Mouse (Mus musculus) left cerebral cortex, adult 2 months (tissue): ENCODE data around the gene Slc25a11. TPM values are rescaled to one million over a fixed set of nuclear protein-coding genes. Genes with fewer than 3 reads are reported as not detected.

Source experiments
- DNase-seq, 2 experiments: peaks; one replicate each; pipeline ENCODE4 v3.0.0; 2021 to 2022; ENCODE audit warnings: low spot score in 2 of 2, mixed read lengths in 1 of 2; ENCODE audit errors: extremely low spot score in 1 of 2
- H3K27ac ChIP-seq: fragments of 200-600 bp; 2 replicates; pipeline ENCODE4 v1.8.1; 2022
- H3K4me3 ChIP-seq: fragments of 200-600 bp; 2 replicates; pipeline ENCODE4 v1.8.1; 2022
- CTCF ChIP-seq: fragments of 200-600 bp; IDR thresholded peaks from 2 replicates; pipeline ENCODE4 v1.8.1; 2022; ENCODE audit warnings: antibody characterized with exemption, mild to moderate bottlenecking, moderate library complexity
- intact Hi-C: fragments of 180-260 bp; cut with DNase I; formaldehyde crosslinking; loops from one replicate; pipeline ENCODE4 v1.15.1; 2025
- total RNA-seq, 2 experiments: library from RNA; stranded (reverse); gene quantifications; 2 replicates each; pipeline ENCODE4 v1.2.3; 2021

Slc25a11 gene
- total RNA-seq, 2 experiments from 2014 or later: 107 to 117 TPM

DNA sequence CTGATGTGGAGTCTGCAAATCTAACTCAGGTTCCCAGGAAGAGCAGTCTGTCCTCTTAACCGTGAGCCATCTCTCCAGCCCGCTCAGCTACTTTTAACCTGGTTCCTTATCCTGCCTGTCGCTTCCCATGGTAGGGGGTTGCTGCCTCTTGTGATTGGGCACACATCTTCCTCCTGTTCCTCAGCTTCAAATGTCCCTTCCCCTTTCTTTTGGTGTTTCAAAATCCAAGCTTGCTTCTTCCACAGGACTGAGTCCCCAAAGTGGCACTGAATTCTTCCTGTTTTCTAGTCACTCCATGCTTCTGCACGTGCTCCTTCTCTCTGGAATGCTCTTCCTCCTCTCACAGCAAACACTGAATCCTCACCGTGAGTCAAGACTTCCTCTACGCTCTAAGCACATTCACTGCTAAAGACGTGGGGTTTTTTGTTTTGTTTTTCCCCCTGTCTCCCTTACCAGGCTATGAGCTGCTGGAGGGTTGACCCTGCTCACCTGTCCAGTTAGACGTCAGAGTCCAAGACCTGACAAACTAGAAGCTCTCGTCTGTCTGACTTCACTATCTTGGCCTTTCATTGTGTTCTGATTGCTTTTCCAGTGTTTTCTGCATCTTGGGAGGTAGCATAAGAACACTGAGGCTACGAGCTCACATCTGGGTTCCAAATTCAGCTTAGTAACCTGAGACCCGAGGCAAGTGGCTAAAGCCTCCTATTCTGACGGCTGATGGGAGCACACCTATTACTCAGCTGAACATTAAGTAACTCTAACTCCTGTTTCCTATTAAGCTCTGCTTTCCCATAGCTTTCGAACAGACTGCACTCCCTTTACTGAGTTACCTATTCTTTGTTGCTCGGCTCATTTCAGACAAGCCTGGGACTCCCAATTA is 20.2 kb upstream of the Slc25a11 start:
- no peak for TF ChIP-seq CTCF
- DNase-seq: no peak
- H3K27ac ChIP-seq: peak overlapping the region; percentile 76
- peak overlapping the region; percentile 55 for H3K4me3 ChIP-seq
- intact Hi-C loops: loop anchor here (2.0 kb wide), 1 partner anchor 21 kb away; the partner anchor contains the start of genes Rnf167 and Slc25a11

DNA sequence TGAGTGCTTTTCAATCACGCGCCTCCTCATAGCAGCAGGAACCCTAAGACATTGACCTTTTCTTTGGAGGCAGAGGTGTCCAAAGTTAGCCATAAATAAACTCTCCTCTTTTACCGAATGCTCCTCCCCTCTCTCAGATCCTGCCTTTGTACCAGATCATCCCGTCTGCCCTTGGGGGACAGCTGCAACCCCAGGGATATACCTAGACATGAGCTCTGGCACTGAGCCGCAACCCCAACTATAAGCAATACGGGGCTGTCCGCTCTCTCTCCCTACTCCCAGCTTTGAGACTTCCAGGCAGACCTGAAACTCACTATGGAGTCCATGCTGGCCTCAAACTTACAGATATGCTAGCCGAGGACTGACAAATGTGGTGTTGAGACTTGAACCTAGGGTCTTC is 19.4 kb upstream of the Slc25a11 start:
- intact Hi-C loops: no loop called here
- TF ChIP-seq CTCF: no peak
- H3K27ac ChIP-seq: no peak overlapping the region
- no peak for DNase-seq
- no peak overlapping the region for H3K4me3 ChIP-seq

DNA sequence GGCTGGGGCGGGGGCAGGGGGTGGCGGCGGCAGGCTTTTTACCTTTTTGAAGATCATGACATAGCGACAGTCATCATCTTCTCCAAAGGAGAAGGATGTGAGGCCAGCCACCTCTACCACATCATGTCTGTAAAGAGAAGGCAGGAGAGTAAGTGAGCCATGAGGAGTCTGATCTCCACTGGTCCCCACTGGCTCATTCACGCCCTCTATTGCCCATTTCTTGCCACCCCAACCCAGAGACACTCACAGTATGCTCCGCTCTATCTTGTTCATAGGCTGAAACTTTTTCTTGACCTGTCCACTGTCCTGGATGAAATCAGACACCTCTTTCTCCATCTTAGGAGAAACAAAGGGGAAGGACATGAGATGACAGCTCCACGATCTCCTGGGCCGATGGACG is 17.5 kb upstream of the Slc25a11 start:
- no peak for TF ChIP-seq CTCF
- Histone ChIP-seq H3K4me3 (no peak overlapping the region), H3K27ac (no peak overlapping the region)
- no peak for DNase-seq
- intact Hi-C loops: no loop called here

DNA sequence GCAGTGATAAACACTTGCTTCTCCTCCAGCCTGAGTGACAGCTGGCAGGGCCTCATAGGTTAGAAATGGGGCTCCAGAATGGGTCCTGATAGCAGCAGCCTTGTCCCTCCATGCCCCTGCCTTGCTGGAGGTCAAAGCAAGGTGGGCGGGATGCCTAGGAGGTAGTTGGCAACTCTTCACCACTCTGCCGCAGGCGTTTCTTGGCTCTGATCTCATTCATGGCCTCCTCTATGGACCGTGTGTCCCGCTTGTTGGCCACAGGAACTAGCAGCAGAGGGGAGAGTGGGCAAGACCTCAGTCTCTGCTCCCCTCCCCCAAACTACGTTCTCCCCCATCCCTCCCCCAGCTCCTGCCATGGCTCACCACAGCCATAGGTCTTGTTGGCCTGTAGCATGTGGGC is 16.7 kb upstream of the Slc25a11 start:
- H3K4me3 ChIP-seq: no peak overlapping the region
- intact Hi-C loops: no loop called here
- no peak for DNase-seq
- no peak overlapping the region for H3K27ac ChIP-seq
- TF ChIP-seq CTCF: no peak

DNA sequence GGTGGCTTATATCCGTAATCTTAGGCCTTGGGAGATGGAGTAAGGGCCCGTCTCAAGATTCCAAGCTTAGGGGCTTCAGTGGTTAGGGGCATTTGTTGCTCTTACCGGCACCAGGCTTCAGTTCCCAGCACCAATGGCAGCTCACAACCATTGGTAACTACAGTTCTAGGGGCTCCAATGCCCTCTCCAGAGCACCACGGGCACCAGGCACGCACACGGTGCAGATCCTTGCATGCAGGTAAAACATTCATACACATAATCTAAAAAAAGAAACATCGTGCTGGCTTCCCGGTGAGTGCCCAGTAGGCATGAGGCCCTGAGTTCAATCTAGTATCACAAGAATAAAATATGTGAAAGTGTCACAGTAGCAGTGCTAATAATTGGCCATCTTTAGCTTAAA is 15.8 kb upstream of the Slc25a11 start:
- Histone ChIP-seq H3K4me3 (no peak overlapping the region), H3K27ac (no peak overlapping the region)
- DNase-seq: no peak
- intact Hi-C loops: no loop called here
- TF ChIP-seq CTCF: no peak

DNA sequence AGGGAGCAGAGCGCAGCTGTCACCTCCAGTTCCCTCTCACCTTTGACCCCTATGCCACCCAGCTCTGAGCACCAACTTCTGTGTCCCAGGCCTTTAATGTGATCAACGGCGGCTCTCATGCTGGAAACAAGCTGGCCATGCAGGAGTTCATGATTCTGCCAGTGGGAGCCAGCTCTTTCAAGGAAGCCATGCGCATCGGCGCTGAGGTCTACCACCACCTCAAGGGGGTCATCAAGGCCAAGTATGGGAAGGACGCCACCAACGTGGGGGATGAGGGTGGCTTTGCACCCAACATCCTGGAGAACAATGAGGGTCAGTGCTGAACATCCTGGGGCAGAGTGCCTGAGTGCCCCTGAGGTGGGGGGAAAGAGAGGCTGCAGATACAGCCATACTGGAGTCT is 13.3 kb upstream of the Slc25a11 start:
- intact Hi-C loops: no loop called here
- DNase-seq: no peak
- no peak for TF ChIP-seq CTCF
- Histone ChIP-seq H3K27ac (no peak overlapping the region), H3K4me3 (no peak overlapping the region)

DNA sequence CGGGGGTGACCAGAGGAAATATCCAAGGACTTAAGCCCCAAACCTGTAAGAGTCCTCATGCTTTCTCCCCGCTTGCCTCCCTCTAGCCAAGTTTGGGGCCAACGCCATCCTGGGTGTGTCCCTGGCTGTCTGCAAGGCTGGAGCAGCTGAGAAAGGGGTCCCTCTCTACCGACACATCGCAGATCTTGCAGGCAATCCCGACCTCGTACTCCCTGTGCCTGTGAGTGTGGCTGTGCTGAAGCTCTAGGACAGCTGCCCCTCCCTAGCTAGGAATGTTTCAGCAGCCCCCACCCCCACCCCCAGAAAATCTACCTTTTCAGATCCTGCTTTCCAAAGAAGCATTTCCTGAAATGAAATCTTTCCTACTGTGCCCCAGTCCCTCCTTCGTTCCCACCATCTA is 11.7 kb upstream of the Slc25a11 start:
- no peak overlapping the region for H3K27ac ChIP-seq
- no peak for TF ChIP-seq CTCF
- no peak overlapping the region for H3K4me3 ChIP-seq
- no peak for DNase-seq
- intact Hi-C loops: loop anchor here (10.0 kb wide), 1 partner anchor 424 kb away; the partner anchor contains the start of genes 0610010K14Rik, Gm21988 and Rnasek

DNA sequence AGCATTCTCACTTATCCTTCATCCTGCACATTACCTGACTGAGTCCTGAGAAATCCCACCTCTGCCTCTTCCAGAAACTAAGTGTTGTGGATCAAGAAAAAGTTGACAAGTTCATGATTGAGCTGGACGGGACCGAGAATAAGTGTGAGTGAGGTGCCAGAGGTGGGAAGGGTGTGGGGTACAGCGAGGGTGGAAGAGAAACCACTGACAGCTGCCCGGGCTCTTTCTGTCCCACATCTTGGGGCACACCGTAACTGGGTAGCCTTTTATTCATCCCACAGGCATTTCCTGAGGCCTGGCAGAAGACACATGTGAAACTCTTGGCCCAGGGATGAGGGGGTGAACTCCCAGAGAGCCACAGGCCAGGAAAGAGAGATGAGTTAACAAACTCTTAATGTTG is 11.2 kb upstream of the Slc25a11 start:
- no peak overlapping the region for H3K27ac ChIP-seq
- intact Hi-C loops: loop anchor here (10.0 kb wide), 1 partner anchor 424 kb away; the partner anchor contains the start of genes 0610010K14Rik, Gm21988 and Rnasek
- TF ChIP-seq CTCF: no peak
- H3K4me3 ChIP-seq: no peak overlapping the region
- no peak for DNase-seq

DNA sequence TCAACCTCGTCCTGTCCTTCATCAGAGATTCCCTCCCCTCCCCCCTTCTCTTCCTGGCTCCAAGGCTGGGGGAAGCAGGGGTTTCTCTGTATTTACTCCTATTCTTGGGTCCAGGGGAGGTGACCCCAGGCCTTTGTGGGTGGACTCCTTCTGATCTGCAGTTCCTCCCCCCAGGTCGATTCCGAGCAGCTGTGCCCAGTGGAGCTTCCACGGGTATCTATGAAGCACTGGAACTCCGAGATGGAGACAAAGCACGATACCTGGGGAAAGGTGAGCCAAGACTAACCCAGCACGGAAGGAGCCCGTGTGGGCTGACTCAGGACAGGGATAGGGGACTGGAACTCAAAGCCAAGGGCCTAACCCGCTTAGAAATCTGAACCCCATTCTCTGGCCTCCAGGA is 10.7 kb upstream of the Slc25a11 start:
- no peak for DNase-seq
- no peak for TF ChIP-seq CTCF
- Histone ChIP-seq H3K27ac (no peak overlapping the region), H3K4me3 (no peak overlapping the region)
- intact Hi-C loops: loop anchor here (10.0 kb wide), 1 partner anchor 423 kb away; the partner anchor contains the start of genes 0610010K14Rik, Gm21988 and Rnasek

DNA sequence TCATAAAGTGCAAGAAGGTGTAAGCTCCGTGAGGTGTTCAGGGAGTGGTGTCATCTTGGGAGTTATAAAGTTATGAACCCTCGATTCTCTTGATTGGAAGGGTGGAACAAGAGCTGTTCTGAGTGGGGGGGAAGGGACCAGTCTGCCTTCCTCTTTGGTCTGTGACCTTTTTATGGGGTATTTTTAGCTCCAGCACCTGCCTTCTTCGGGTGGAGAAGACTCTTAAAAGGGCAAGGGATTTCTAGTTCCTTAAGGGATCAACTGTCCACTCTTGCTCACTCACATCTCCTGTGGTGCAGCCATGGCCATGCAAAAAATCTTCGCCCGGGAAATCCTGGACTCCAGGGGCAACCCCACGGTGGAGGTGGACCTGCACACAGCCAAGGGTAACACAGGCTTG is 10.3 kb upstream of the Slc25a11 start:
- no peak for DNase-seq
- TF ChIP-seq CTCF: no peak
- intact Hi-C loops: loop anchor here (10.0 kb wide), 1 partner anchor 423 kb away; the partner anchor contains the start of genes 0610010K14Rik, Gm21988 and Rnasek
- no peak overlapping the region for H3K4me3 ChIP-seq
- no peak overlapping the region for H3K27ac ChIP-seq

DNA sequence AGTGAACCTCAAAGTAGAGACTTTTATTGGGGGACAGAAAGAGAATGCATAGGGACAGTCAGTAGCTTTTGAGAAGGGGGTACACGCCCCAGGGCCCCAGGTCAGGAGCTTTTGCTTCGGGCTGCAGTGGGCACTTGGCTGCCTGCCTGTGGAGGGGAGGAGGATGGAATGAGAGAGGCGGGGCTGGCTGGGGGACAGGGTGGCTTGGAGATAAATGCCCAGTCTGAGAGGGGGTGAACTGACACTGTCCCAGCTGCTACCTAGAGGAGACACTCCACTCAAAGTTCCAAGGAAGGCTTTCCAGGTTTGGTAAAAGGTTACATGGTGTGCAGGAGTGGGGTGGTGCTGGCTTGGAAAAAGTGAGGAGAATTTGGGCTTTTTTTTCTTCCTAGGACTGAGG is 9.7 kb upstream of the Slc25a11 start, which contains the start of gene Eno3:
TSS of gene Eno3 (plus strand) at position 239 of the 400 bp plus-strand sequence.
- TF ChIP-seq CTCF: no peak
- Histone ChIP-seq H3K4me3 (peak within 1 kb of the TSS; percentile 100), H3K27ac (peak within 1 kb of the TSS; percentile 64)
- no peak for DNase-seq
- intact Hi-C loops: loop anchor here (10.0 kb wide), 1 partner anchor 422 kb away; the partner anchor contains the start of genes 0610010K14Rik, Gm21988 and Rnasek

DNA sequence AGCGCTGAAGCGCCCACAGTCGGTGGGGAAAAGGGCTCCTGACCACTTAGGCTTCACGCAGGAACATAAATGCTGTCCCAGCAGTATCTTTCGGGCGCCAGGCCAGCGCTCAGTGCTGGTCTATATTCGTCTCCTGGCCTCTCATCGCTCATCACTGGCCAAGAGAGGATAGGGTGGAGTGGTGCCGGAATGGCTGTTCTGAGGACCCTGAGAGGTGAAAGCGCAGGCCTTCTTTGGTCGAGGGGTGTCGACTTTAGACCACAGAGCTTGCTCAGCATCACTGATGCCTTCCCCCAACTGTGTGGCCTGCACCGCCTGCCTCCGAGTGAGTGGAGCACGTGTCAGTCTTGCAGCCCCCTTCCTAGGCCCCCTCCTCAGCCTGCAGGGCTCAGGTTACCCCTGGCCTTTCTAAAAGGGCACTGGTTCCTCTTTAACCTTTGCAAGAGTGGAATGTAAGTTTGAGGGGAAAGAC is 9.2 kb upstream of the Slc25a11 start:
- H3K4me3 ChIP-seq: peak overlapping the region; percentile 100; the same call in 1 of the 2 replicates
- intact Hi-C loops: loop anchor here (10.0 kb wide), 1 partner anchor 422 kb away; the partner anchor contains the start of genes 0610010K14Rik, Gm21988 and Rnasek
- no peak for TF ChIP-seq CTCF

More for the DNA sequence above, 9.2 kb upstream of the Slc25a11 start:
- DNase-seq: no peak
- peak overlapping the region; percentile 64; the same call in 1 of the 2 replicates for H3K27ac ChIP-seq
